Mouse (Mus musculus): ENCODE results near the gene Myct1.

Myct1 gene

GRCm38 (mm10) chr10:5593464-5593863 is at the start of gene Myct1:
Gene Myct1 (plus strand): TSS chr10:5593775.
- DNase-seq (ENCODE audit: extremely low read depth, low read depth, low spot score) = no peak

GRCm38 (mm10) chr10:5546428-5546827 is 47.1 kb upstream of the Myct1 start:
- no peak for DNase-seq (ENCODE audit: extremely low read depth, low read depth, low spot score)

- no peak for DNase-seq (ENCODE audit: extremely low read depth, low read depth, low spot score)
Observed at GRCm38 (mm10) chr10:5547769-5548168, 45.8 kb upstream of the Myct1 start.

GRCm38 (mm10) chr10:5548651-5549050 is 44.9 kb upstream of the Myct1 start:
- DNase-seq (ENCODE audit: extremely low read depth, low read depth, low spot score) = no peak

GRCm38 (mm10) chr10:5549871-5550167 is 43.8 kb upstream of the Myct1 start:
- no peak for DNase-seq (ENCODE audit: extremely low read depth, low read depth, low spot score)

GRCm38 (mm10) chr10:5550168-5551021 is 43.2 kb upstream of the Myct1 start:
- DNase-seq (ENCODE audit: extremely low read depth, low read depth, low spot score) = no peak

- no peak for DNase-seq (ENCODE audit: extremely low read depth, low read depth, low spot score)
Observed at GRCm38 (mm10) chr10:5551382-5551781, 42.2 kb upstream of the Myct1 start, which contains the start of gene Syne1. Gene Syne1 (minus strand): TSS chr10:5551482.

GRCm38 (mm10) chr10:5554941-5555340 is 38.6 kb upstream of the Myct1 start:
- DNase-seq (ENCODE audit: extremely low read depth, low read depth, low spot score) = no peak

- no peak for DNase-seq (ENCODE audit: extremely low read depth, low read depth, low spot score)
Observed at GRCm38 (mm10) chr10:5558808-5559207, 34.8 kb upstream of the Myct1 start.

- DNase-seq (ENCODE audit: extremely low read depth, low read depth, low spot score) = no peak
Observed at GRCm38 (mm10) chr10:5560526-5560925, 33.0 kb upstream of the Myct1 start.

- no peak for DNase-seq (ENCODE audit: extremely low read depth, low read depth, low spot score)
Observed at GRCm38 (mm10) chr10:5561706-5562105, 31.9 kb upstream of the Myct1 start.

- DNase-seq (ENCODE audit: extremely low read depth, low read depth, low spot score) = no peak
Observed at GRCm38 (mm10) chr10:5568991-5569390, 24.6 kb upstream of the Myct1 start.

GRCm38 (mm10) chr10:5570059-5570458 is 23.5 kb upstream of the Myct1 start:
- DNase-seq (ENCODE audit: extremely low read depth, low read depth, low spot score) = no peak

GRCm38 (mm10) chr10:5571332-5571731 is 22.2 kb upstream of the Myct1 start:
- no peak for DNase-seq (ENCODE audit: extremely low read depth, low read depth, low spot score)

- DNase-seq (ENCODE audit: extremely low read depth, low read depth, low spot score) = no peak
Observed at GRCm38 (mm10) chr10:5573328-5573727, 20.2 kb upstream of the Myct1 start.

- DNase-seq (ENCODE audit: extremely low read depth, low read depth, low spot score) = no peak
Observed at GRCm38 (mm10) chr10:5591061-5591460, 2.5 kb upstream of the Myct1 start.

GRCm38 (mm10) chr10:5591996-5592395 is 1.6 kb upstream of the Myct1 start:
- no peak for DNase-seq (ENCODE audit: extremely low read depth, low read depth, low spot score)

GRCm38 (mm10) chr10:5594457-5594856 is 882 bp downstream of the Myct1 start:
- DNase-seq (ENCODE audit: extremely low read depth, low read depth, low spot score) = no peak

GRCm38 (mm10) chr10:5596559-5596958 is 3.0 kb downstream of the Myct1 start:
- DNase-seq (ENCODE audit: extremely low read depth, low read depth, low spot score) = no peak

- no peak for DNase-seq (ENCODE audit: extremely low read depth, low read depth, low spot score)
Observed at GRCm38 (mm10) chr10:5600123-5600522, 6.5 kb downstream of the Myct1 start.

- no peak for DNase-seq (ENCODE audit: extremely low read depth, low read depth, low spot score)
Observed at GRCm38 (mm10) chr10:5603512-5603911, 9.9 kb downstream of the Myct1 start.

- DNase-seq (ENCODE audit: extremely low read depth, low read depth, low spot score) = no peak
Observed at GRCm38 (mm10) chr10:5604371-5604770, 10.8 kb downstream of the Myct1 start.

- no peak for DNase-seq (ENCODE audit: extremely low read depth, low read depth, low spot score)
Observed at GRCm38 (mm10) chr10:5608874-5609273, 15.3 kb downstream of the Myct1 start.

All from fat pad, adult 2 months (tissue).